Mouse (Mus musculus): ENCODE measurements around the gene Tspan5.

The Tspan5 gene

GRCm38 (mm10) chr3:138886121-138886520 is 144.1 kb downstream of the Tspan5 start:
- DNase-seq, result no peak

- peak; percentile 22 for DNase-seq
Observed at GRCm38 (mm10) chr3:138889214-138889613, 147.2 kb downstream of the Tspan5 start.

DNA sequence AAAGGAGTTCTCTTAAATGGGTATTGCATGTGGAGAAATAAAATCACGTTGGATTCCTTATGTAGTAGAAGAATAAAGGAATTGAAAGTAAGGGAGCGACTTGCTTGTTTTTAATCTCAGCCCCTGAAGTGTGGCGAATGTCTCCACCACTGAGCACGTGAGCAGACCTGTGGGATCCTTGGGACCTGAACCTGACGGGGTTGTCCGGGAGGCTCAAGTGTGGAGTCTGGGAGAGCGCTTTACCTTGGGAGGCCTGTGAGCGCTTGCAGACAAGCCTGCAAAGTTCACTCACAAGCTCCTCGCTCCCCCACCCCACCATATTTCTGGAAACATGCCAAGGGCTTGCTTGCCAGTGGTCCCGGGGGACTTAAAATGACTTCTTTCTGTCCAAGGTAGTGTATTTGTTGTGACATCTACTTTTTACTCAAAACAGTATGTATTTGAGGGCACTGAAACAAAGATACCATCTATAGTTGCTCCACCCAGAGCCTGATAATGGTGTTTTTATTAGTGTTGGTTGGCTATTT is 147.8 kb downstream of the Tspan5 start:
- DNase-seq, result no peak

DNA sequence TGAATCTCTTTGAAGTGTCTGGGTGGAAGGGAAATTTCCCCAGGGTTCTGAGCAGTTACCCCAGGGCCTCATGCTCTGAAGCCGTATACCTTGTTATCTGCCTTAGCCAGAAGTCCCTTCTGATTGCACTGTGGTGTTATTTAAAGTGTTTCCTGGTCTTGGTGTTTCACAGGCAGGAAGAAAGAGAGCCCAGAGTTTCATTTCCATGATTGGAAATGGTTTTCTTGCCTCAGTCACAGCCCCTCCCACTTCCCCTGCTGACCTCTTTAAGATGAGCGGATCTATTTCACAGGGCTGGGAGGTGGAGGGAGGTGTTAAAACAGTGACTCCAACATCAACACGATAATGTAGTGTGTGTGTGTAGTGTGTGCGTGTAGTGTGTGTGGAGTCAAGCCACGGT is 151.5 kb downstream of the Tspan5 start:
- peak; percentile 25 for DNase-seq

GRCm38 (mm10) chr3:138897500-138897899 is 155.5 kb downstream of the Tspan5 start:
- no peak for DNase-seq

DNA sequence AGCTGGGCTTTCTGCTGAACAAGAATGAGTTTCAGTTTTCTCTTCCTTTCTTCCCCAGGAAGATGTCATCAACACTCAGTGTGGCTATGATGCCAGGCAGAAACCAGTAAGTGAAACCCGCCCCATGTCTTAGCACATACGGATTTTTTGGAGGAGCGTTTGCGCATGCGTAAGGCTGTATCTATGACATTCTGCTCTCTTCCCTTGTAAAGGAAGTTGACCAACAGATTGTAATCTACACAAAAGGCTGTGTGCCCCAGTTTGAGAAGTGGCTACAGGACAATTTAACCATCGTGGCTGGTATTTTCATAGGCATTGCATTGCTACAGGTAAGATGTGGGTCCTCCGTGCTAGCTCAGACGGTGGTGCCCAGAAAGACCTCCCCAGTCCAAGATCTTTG is 156.1 kb downstream of the Tspan5 start:
- DNase-seq, result no peak

DNA sequence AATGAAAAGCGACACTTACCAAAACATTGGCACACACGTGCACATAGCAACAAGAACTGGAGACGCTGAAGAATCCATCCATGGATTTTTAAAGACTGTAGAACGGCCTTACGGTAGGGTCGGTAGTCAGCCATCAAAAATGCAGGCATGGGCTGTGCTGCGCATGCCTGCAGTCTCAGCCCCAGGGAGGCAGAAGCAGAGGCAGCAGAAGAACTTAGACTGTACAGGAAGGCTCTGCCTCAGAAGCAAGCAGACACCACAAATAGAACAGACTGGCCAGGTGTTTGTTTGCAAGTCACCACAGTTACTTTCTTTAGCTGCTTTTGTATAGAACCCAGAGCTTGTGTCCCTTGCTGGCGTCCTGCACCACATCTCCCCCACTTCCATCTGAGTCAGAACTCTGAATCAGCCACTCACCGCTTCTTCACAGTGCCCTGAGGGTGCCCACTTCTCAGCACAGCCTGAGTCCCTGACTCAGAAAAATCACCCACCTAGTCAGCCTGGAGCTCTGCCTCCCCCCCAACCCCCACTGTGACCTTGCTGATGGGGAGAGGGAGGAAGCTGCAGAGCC is 158.7 kb downstream of the Tspan5 start:
- no peak for DNase-seq

DNA sequence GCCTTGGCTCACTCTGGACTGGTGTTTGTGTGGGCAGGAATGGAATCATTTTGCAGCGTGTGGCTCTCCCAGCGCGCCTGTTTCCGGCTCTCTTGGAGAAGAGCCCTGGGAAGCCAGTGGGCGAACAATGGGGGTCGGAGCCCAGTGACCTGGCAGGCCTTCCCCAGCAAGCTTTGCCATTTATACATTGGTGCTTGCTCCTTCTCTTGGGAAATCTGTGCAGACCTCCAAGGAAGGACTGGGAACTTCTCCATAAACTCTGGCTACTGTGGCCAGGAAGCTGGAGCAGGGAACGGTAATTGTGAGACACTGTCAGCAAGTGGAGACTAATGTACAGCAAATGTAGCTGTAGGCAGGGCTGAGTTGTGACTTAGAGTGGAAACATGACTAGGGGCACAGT is 163.7 kb downstream of the Tspan5 start:
- peak; percentile 50 for DNase-seq

DNA sequence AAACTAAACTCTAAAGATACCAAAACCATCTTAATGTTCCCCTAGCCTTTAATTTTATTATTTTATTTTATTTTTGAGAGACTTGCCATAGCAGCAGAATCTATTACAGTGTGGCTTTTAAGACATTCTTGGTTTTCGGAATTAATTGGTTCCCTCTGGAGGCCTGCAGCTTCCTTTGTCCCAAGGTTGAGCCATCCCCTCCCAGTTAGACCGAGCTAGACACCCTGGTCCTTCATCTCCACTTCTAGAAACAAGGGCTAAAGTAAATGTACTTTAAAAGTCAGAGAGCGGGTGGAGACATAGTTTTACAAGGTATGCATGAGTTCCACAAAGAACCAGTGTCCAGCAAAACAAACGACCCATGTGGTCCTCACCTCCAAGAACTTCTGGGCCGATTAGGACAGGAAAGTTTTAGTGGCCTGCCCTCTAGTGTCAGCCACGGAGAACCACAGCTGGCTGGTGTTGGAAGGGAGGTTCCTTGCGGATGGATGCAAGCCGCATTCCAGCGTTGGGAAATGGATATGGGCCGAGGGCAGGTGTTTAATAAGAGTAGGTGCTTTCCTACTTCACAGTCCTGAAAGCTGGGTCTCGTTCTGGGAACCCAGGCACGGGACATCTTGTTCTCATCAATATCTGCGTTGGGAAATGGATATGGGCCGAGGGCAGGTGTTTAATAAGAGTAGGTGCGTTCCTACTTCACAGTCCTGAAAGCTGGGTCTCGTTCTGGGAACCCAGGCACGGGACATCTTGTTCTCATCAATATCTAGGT is 164.3 kb downstream of the Tspan5 start:
- peak; percentile 88 for DNase-seq

GRCm38 (mm10) chr3:138909313-138909712 is 167.3 kb downstream of the Tspan5 start:
- DNase-seq, result no peak

- DNase-seq, result no peak
Observed at GRCm38 (mm10) chr3:138912504-138912903, 170.5 kb downstream of the Tspan5 start.

DNA sequence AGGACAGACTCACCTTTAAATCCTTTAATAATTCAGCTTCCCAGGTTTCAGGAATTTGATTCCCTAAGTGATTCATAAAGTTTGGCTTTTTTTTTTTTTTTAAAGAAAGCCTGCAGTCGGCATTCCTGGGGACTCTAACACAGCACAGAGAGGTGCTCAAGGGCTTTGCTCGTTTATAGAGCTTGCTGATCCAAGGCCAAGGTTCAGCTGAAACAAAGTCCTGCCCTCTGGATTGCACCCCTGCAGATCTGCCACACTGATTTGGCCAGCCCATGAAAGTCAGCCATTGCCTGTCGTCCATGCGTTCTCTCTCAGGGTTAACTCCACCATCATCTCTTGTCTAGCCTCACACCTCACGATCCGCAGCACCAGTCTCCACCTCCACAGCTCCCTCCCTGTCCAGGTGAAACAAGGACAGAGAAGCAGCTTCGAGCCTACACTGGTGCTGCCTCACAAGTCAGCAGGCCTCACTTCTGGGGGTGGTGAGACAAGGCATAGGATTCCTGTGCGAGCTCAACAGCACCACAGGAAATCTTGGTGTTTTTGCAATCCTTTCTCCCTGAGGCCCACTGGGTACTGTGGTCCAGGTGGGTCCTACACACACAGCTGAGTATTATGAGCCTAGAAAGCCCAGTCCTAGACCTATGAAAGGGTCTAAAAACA is 172.8 kb downstream of the Tspan5 start:
- no peak for DNase-seq

GRCm38 (mm10) chr3:138916591-138916990 is 174.6 kb downstream of the Tspan5 start:
- no peak for DNase-seq

- no peak for DNase-seq
Observed at GRCm38 (mm10) chr3:138917016-138917415, 175.0 kb downstream of the Tspan5 start.

DNA sequence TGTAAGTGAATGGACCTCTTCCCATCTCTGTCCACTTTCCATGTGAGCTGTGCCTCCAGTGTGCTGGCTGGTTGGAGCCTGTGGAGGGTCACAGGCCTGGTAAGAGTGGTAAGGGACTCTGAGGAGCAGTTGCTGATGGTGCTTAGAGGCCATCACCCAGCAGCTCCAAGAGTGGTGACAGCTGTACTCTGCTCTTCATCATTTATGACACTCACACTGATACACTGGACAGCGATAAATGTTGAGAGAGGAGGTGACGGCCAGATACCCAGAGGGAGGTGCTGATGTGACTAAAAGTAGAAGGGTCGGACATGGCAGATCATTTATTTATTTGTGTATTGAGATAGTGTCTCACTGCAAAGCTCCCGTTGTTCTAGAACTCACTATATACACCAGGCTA is 176.2 kb downstream of the Tspan5 start:
- DNase-seq, result no peak

DNA sequence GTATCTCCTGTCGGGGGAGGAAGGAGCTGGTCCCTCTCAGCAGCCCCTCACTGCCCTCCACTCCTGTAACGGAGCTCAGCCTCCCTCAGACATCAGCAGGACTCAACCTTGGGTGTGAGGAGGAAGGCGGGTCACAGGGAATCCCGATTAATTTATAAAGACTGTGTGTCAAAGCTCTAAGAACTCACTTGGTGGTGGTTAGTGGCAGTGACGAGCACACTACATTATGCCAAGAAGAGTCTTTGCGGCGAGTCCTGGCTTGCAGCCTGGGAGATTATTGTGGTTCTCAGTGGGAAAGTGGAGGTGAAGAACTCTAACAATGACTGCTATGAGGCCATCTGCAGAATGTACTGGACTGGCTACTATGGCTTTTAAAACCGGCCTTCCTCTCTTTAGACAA is 184.2 kb downstream of the Tspan5 start:
- DNase-seq, result no peak

GRCm38 (mm10) chr3:138927437-138927836 is 185.4 kb downstream of the Tspan5 start:
- no peak for DNase-seq

DNA sequence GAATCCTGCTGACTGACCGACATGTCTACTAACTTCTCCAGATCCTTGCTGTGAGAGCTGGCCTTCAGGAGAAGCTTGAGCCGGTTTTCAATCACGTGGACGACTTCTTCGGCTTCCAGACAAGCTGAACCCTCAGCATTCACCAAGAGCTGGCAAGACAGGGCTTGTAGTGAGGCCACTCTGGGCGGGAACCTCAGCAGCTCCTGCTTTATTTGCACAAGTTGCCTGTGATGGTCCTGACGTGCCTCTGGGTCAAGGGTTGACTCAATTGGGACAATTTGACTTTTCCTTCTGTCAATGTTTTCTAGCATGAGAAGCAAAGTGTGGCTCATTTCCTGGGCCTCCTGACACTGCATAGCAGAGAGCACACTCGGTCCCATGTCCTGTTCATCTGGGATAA is 194.8 kb downstream of the Tspan5 start:
- DNase-seq, result no peak

DNA sequence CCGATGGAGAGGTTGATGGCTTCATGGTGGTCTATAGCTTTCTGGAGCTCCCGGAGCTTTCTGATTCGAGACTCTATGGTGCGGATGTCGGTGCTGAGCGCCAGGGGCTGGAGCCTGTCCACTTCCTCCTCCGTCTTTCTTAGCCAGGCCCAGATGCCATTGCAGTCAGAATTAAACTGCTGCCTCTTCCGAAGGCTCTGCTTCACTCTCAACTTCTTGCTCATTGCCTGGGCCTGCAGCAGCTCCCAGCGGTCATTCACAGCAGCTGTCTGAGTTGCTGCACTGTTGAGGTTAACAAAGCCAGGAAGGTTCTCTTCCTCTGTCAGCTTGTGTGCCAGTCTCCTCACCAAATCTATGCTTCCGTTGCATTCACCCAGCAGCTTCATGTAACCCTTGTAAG is 195.2 kb downstream of the Tspan5 start:
- DNase-seq, result no peak

DNA sequence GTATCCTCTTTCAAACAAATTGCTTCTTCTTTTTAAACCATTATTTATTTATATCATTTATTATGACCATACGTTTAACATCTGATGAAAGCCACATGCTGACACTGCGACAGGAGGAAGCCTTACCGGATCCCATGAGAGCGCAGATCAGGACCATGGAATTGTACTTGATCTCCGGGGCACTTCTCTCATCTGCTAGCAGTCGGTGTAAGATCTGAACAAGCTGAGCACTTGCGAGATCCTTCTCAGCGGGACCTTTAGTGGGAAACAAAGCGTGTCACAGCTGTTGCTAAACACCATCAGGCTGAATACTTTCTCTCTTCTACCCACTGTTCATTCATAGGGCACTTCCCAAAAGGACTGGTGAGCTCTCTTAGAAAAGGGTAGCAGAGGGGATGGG is 199.6 kb downstream of the Tspan5 start:
- peak; percentile 34 for DNase-seq

DNA sequence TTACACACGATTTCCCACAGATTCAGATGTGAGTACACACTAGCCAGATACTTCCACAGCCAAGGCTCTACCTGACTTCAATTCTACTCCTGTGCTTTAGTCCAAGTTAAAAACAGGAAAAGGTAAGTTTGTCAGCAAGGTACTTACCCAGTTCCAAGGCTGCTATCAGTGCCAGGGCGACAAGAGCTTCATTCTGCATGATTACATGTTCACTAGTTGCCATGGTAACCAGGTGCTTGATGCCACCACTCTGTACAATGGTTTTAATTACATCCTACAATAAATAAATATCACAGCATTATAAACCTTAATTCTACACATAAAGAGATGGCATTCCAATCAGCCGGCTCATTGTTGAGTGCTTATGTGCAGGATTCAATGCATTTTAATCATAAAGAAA is 203.5 kb downstream of the Tspan5 start:
- no peak for DNase-seq

DNA sequence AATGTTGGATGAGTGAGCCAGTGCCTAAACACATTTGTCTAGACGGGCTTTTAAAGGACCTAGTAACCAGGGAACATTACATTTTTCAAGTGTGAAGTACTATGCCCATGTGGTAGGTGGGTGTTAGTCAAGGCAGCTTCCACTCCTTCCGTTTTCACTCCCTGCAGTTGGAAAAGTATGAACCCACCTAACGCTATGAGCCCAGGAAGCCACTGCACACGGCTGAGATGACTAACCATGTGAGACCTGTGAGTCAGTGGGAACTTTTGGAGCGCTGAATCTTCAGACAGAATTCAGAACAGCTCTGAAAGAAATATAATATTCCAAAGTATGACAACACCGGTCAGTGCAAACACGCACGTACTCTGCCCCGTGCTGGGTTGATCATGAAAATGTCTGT is 207.1 kb downstream of the Tspan5 start:
- no peak for DNase-seq

DNA sequence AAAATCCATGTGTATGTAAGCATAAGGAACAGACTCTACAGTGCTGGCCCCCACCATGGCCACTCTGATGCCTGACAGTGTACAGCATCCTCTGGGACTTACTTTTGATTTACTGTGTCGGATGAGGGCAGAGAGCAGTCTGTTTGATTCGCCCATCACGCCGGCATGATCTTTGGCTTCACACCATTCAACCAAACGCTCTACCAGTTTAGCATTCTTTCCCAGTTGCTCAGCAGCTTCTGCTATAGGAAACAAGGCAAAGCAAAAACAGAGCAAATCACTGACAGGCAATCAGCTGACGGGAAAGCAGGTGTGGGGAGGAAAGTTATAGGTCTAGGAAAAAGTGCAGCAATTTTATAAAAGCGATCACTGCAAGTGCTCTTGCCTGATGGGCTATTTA is 213.2 kb downstream of the Tspan5 start:
- no peak for DNase-seq

All from embryo, embryonic 11 days (tissue).